Mouse (Mus musculus): ENCODE measurements around the gene Mrps14.

DNA sequence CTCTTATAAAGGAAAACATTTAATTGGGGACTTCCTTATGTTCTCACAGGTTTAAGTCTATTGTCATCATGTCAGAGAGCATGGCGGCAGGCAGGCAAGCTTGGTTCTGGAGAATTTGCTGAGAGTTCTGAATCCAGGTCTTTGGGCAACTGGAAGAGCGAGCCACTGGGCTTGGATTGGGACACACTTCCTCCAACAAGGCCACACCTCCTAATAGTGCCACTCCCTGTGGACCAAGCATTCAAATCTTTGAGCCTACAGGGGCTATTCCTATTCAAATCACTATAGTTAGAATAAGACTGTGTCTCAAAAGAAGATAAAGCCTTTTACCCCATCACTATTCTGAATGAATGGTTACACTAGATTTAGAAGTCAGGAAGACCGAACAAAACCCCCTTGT is 22.9 kb downstream of the Mrps14 start:
- TF ChIP-seq CTCF (IDR thresholded peaks at IDR 0.05; ENCODE audit: low read depth, low read length), result no peak
- no peak for TF ChIP-seq GATA1 (IDR thresholded peaks at IDR 0.05; ENCODE audit: borderline replicate concordance, low read length)
- no peak for TF ChIP-seq TAL1 (conservative IDR thresholded peaks at IDR 0.05; ENCODE audit: low read depth, low read length)

Measured in G1E (cell line).